Mouse (Mus musculus): ENCODE results near the gene Eea1.

DNA sequence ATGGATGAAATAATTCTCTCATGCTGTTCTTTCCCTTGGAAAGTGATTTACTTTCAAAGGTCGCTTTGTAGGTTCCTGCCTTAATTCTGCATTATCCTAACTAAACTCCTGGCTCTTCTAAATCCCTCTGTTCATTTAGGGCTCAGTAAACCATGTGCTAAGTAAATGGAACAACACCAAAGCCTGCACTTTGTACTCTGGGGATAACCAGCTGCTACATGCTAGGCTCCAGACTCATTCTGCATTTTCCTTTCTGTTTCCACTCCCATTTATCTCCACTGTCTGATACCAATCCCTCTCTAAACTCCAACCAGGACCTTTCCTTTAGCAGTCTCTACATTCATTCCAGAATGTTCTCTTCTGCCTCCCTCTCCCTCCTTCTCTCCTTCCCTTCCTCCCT, 149.3 kb downstream of the Eea1 start:
- TF ChIP-seq POU5F1 (IDR thresholded peaks at IDR 0.05; ENCODE audit: borderline replicate concordance, low read length) (no peak), CTCF (conservative IDR thresholded peaks at IDR 0.05; ENCODE audit: low read length) (no peak)
